Mouse (Mus musculus): ENCODE results near the gene Thra.

The Thra gene

DNA sequence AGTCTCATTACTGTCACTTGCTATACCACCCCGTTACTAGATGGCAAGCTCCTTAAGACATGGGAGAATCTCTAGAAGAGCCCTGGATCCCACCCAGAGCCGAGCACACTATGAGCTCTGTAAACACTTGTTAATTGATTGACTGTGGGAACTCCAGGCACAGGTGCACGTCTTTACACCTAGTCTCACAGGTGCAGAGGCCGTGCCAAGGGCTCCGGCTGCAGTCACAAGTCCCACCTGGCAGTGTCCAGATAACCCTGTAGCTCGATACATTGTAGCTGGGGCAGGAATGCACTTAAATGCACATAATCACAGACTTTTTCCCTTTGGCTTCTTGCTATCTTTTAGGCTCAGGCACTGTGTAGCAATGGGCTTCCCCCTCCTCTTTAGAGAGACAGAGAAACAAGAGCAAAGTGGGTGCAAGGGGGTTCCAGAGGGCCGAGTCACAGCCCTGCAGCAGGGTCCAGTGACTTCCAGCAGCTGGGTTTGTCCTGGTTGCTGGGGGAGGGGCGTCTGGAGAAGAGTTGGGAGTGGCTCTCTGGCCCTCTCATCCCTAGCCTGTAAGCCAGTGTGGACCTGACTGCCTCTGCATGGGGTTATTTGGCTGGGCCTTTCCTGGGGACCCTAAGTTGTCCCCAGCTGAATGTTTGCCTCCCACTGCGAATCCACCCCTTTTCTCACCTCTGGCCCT lies 3.4 kb downstream of the Thra start:
- intact Hi-C loops (cut with DNase I), result loop anchor here (2.0 kb wide), 1 partner anchor 43 kb away; no protein-coding TSS in a partner anchor

DNA sequence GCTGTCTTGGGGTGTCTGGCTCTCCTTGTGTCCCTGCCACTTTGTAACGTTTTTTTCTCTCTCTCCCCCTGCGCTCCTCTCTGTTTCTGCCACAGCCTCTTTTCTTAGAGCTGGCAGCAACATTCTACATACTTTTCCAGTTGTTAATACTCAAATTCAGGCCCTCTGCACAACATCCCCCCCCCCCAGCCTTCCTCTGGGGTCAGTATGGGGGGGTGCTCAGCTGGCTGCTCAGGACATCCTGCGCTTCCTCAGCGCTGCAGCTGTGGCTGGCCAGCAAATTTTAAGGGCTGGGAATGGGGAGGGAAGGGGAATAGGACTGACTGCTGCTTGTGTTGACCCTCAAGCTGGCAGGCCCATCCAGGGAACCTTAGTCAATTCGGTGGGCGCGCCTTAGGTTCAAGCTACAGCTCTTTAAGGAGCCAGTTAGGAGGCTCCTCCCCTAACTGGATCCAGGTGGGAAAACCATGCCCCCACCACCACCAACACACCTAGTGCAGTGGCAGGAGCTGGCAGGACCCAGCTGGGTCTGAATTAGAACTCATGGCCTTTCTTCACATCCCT lies 4.1 kb downstream of the Thra start:
- intact Hi-C loops (cut with DNase I), result no loop called here

DNA sequence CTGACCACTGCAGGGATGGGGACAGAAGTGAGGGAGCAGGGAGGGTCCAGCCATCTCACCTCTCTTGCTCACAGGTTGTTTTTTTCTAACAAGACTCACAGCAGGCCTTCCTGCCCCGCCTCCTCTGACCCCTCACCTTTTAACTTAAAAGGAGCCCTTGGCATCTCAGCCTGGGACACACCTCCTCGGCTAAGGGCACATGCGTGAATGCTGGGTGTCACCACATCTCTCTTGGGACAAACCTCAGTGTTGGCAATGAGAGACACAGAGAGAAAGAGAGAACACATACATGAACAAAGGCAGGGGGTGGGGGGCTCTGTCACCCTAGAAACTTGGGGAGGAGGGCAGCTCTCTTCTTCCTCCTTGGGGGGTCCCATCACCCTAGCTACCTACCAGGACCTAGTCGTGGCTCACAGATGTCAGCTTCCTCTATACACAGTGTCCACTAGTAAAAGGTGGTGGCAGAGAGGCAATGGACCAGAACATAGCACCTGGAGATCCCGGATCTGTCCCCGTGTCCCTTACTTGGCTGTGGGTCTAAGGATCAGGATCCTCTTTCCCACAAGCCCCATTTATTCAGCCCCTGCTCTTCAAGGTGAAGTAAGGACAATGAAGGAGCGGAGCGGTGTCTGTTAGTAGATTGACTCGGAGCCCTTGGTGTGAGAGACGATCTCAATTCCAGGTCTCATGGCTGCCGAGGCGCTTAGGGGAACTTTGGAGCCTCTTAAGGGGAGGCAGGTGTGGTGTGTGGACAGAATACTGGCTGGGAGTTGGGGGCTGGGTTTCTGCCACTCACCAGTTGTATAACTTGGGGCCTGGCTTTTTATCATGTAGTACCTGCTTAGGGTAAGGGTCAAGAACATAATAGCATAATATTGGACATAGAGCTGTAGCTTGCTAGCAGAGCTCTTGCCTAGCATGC lies 5.8 kb downstream of the Thra start:
- intact Hi-C loops (cut with DNase I), result no loop called here

GRCm38 (mm10) chr11:98746855-98747693 lies 6.6 kb downstream of the Thra start:
- intact Hi-C loops (cut with DNase I), result no loop called here

GRCm38 (mm10) chr11:98747804-98748505 lies 7.5 kb downstream of the Thra start:
- intact Hi-C loops (cut with DNase I), result no loop called here

- intact Hi-C loops (cut with DNase I), result no loop called here
Measured at GRCm38 (mm10) chr11:98748506-98749416, 8.3 kb downstream of the Thra start.

GRCm38 (mm10) chr11:98749716-98750115 lies 9.3 kb downstream of the Thra start:
- intact Hi-C loops (cut with DNase I), result loop anchor here (5.0 kb wide), 1 partner anchor 37 kb away; no protein-coding TSS in a partner anchor

GRCm38 (mm10) chr11:98750351-98751201 lies 10.1 kb downstream of the Thra start:
- intact Hi-C loops (cut with DNase I), result loop anchor here (5.0 kb wide), 1 partner anchor 38 kb away; no protein-coding TSS in a partner anchor

DNA sequence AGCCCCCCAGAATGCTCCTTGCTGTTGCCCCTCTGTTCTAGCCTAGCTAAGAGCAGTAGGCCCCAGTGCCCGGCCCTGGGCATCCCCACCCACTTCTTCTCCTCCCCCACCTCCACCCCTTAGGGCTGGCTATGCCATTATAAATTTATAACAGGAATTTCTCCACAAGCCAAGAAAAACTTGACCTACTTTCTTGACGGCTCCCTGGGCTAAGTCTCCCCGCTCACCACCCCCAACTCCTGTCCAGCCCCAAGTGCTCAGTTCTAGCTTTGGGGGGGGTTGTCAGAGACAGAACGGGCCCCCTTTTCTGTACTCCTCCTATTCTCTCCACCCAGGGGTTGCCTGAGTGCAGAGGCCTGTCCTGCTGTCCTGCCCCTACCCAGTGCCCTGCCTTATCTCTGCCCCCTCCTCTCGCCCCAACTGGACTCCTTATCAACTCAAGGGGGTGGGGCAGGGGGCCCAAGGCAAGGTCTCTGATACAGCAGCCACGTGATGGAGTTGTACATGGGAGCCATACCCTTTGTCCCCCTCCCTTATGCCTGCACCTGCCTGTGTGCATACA lies 10.9 kb downstream of the Thra start:
- intact Hi-C loops (cut with DNase I), result loop anchor here (5.0 kb wide), 1 partner anchor 39 kb away; no protein-coding TSS in a partner anchor

- intact Hi-C loops (cut with DNase I), result loop anchor here (5.0 kb wide), 1 partner anchor 40 kb away; no protein-coding TSS in a partner anchor
Measured at GRCm38 (mm10) chr11:98752562-98753140, 12.2 kb downstream of the Thra start.

- intact Hi-C loops (cut with DNase I), result loop anchor here (5.0 kb wide), 1 partner anchor 41 kb away; no protein-coding TSS in a partner anchor
Measured at GRCm38 (mm10) chr11:98753264-98753663, 12.8 kb downstream of the Thra start.

GRCm38 (mm10) chr11:98754151-98754620 lies 13.7 kb downstream of the Thra start:
- intact Hi-C loops (cut with DNase I), result loop anchor here (5.0 kb wide), 1 partner anchor 42 kb away; no protein-coding TSS in a partner anchor

GRCm38 (mm10) chr11:98754621-98755181 lies 14.3 kb downstream of the Thra start:
- intact Hi-C loops (cut with DNase I), result loop anchor here (5.0 kb wide), 1 partner anchor 42 kb away; no protein-coding TSS in a partner anchor

- intact Hi-C loops (cut with DNase I), result no loop called here
Measured at GRCm38 (mm10) chr11:98755726-98756380, 15.4 kb downstream of the Thra start.

GRCm38 (mm10) chr11:98756711-98757110 lies 16.3 kb downstream of the Thra start:
- intact Hi-C loops (cut with DNase I), result no loop called here

- intact Hi-C loops (cut with DNase I), result no loop called here
Measured at GRCm38 (mm10) chr11:98761939-98762338, 21.5 kb downstream of the Thra start.

Measured in adrenal gland (tissue).